Mouse (Mus musculus) left cerebral cortex, adult 9 months (tissue): ENCODE data around the gene Ppfibp2.
A peak's percentile ranks its signal among the peaks of the same experiment; 100 is the strongest.

ENCODE experiments used
- DNase-seq, 2 experiments: peaks; one replicate each; pipeline ENCODE4 v3.0.0; 2022; ENCODE audit warnings: low spot score in 2 of 2

Ppfibp2 gene

DNA sequence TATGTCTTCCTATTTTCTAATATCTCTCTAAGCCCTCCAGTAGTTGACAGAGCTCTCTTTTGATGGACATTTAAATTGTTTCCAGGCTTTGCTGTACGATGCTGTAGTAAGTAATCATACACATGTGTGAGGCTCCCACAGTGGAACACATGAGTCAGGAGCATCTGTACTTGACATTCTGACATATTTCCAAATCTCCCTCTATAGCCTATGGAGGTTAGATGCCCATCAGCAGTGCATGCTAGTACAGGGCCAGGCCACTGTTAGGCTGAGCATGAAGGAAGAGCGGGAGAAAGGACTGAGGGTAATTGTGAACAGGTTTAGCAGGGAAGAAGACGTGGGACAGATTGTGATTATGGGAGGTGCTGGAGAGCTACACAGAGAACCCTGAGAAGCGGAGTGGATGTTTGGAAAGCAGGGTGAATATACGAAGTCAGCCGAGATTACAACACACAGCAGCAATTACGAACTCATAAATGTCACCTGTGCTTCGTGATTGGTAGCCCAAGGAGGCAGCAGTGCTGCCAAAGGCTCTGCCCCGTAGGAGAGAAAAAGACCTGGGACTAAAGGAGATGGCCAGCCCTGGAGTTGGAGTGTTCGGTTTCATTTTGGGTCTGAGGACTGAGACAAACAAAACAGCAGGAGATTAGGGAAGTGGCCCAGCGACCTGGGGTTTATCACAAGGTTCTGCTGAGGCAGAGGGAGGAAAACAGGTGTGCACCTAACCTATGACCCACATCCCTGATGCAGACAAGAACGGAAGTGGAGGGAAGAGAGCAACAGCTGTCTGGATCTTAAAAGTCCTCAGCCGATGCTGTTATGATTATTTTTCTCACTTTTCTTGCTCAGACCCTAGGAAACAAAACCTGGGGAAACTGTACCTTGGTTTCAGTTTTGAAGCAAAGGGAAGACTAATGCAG is 107.7 kb downstream of the Ppfibp2 start:
- no peak for DNase-seq

DNA sequence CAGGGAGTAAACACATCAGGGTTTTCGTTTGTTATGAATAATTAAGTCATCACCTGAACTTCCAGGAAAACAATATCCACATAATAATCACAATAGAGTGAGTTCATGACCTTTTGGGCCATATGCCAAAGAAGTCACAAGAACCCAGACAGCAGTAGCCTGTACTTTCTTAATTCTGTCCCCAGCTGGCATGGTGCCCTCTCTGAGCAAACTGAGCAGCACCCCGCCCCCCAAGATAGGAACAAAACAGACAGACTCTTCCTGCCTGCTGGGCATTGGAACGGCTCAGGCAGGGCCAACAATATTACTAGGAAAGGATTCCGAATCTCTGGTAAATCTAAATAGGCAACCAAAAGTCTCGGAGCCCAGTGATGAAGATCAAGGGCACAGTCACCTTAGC is 110.9 kb downstream of the Ppfibp2 start:
- DNase-seq = no peak

DNA sequence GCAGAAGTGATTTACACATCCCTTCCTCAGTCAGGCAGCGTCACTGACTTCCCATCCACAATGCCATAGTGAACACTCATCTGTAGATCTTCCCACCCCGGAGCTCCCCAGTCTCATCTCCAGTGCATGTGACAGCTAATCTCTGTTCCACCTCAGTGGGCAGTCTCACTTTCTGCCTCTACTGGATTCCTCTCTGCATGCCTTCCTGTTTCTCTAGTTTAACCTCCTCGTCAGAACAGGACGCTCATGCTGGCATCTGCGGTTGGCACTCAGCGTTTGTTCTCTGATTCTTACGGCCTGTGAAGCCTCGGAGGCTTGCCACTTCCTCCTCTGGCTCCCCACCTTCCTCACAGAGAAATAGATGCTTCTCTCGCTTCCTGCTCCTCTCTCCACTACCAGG is 112.6 kb downstream of the Ppfibp2 start:
- DNase-seq = no peak

DNA sequence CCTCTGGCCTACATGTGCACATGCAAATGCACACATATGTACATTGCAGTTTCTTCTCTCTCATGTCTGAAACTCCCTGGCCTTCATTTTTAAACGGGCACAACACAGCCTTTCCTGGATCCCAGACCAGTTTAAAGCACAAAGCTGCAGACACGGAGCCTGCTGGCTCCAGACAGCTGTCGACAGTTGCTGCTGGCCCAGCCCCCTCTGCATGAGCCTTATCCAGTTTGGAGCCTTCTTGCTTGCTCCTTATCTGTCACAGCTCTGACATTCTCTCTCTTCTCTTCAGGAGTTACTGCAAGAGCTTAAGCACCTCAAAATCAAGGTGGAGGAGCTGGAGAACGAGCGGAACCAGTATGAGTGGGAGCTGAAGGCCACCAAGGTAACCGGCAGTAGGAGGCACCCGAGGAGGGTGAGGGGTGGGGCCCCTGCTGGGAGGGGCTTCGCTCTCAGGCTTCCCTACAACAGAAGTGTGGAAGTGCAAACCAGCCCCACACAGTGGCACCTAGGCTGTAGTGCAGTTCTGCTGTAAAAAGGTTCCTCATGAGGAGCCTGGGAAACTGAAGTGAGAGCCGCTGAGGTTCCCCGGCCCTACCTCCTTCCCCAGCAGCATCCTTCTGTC is 113.6 kb downstream of the Ppfibp2 start:
- DNase-seq = peak; percentile 38 to 67

DNA sequence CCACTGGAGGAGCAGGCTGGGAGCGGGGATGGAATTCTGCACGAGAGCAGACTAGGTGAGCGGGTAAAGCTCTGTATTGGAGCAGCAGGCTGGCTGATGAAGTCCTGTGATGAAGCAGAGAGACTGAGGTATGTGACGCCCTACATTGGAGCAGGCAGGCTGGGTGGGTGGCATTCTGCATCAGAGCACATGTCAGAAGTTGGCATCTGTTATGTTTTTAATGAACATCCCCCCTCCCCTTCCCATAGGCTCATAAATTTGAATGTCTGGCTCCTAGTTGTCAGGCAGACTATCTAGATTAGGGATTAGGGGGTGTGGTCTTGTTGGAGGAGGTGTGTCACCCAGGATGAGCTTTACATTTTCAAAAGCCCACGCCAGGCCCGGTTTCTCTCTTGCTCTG is 117.7 kb downstream of the Ppfibp2 start:
- no peak for DNase-seq

DNA sequence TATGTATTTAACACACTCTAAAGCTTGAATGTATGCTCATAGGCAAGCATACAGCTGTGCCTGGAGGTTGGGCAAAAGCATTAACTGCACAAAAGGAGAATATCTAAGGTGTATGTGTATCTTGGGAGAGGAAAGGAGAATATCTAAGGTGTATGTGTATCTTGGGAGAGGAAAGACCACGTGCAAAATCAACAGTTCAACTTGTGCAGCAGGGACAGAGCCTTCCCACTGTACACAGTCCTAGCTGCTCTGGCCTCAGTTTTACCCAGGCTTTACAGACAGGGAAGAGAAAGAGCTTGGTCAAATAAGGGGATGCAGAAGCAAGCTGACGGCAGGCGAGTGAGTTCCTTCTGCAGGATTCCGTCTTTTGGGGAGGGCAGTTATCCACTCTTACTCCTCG is 119.1 kb downstream of the Ppfibp2 start:
- DNase-seq = no peak

DNA sequence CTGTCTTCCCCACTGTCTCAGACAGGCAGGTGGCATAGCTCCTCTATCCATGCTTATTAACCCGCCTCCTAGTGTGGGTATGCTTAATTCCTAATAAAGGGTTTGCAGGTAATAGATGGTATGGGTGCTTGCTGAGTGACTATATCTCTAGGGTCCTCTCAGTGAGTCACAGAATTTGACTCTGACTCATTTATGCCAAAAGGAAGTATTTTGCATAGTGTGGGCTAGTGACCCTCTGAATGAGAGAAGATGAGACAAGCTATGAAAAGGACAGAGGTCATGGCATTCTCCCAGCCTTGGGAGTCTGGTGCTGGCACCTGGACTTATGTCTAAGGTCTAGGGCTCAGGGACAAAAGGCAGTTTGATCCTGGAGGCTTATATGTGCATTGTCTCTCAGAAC is 125.8 kb downstream of the Ppfibp2 start:
- DNase-seq = no peak

DNA sequence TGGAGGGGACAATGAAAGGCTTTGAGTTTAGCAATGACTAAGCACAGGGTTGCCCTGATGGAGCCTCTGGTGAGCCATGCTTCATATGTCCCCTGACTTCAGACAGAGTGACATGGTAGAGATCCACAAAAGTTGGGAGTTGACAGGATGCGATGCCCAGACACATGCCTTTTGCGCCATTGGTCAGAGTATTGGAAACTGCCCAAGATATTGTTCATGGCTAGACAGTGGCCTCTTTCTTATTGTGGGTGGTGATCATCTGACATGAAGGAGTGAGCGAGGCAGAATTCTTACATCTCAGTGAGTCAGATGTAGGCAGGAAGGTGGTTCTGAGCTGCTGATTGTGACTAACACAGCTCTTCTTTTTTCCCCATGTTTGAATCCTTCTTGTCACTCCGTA is 127.5 kb downstream of the Ppfibp2 start:
- no peak for DNase-seq

DNA sequence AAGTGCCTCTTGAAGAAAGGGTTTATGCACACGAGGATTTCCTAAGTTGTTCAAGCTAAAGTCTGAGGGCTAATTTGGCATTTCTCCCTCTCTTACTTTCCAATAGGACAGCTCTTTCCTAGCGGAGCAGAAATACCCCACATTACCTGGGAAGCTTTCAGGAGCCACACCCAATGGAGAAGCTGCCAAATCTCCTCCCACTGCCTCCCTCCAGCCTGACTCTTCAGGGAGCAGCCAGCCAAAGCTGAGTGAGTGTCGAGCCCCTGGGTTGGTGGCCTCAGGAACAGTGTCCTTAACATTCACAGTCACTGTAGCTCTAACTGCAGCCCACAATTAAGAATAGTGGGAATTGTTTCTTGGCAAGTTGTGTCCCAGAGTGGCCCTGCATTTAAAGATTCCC is 132.5 kb downstream of the Ppfibp2 start:
- DNase-seq = no peak

DNA sequence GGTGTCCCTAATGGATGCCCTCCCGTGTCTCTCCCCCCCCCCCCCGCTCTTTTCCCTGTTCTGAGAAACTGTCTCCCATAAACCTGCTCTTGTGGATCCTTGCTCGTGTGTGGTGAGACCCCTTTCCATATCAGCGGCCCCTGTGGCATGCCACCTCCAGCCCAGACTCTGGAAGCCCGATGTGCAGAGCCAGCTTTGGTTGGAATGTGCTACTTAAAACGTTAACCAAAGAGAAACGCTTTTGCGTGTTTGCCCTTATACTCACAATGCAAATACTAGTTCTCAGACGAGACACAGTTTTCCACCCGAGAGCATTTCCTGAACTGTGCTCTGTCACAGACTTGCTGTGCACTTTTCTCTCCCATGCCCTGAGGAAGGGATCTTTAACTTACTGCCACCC is 135.6 kb downstream of the Ppfibp2 start:
- DNase-seq = no peak

DNA sequence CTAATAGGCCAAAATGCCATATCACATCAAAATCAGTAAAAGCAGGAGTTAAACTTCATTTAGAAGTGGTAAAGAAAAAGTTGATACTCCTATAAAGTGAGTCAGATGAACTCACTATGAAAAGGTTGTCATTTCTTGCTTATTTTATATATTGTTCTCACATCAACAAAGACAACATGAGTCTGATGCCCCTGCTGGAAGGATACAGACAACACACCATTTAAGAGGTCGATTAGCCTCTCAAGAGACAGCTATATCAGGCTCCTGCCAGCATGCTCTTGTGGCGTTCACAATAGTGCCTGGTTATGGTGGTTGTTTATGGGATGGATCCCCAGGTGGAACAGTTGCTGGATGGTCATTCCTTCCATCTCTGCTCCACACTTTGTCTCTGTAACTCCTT is 138.2 kb downstream of the Ppfibp2 start:
- DNase-seq = no peak

DNA sequence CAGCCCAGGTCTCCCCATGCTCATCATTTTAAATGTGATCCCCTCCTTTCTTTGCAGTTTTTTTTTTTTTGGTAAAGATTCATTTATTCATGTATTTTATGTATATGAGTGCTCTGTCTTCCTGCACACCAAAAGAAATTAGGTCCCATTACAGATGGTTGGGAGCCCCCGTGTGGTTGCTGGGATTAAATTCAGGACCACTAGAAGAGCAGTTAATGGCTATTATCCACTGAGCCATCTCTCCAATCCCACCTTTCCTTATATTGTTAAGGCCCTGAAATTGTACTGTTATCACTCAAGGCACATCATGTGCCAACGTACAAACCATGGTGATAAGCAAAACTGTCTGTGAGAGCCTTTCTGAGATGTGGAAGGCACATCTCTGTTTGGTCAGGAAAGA is 143.7 kb downstream of the Ppfibp2 start:
- peak in 1 of 2 experiments; percentile 49 for DNase-seq

DNA sequence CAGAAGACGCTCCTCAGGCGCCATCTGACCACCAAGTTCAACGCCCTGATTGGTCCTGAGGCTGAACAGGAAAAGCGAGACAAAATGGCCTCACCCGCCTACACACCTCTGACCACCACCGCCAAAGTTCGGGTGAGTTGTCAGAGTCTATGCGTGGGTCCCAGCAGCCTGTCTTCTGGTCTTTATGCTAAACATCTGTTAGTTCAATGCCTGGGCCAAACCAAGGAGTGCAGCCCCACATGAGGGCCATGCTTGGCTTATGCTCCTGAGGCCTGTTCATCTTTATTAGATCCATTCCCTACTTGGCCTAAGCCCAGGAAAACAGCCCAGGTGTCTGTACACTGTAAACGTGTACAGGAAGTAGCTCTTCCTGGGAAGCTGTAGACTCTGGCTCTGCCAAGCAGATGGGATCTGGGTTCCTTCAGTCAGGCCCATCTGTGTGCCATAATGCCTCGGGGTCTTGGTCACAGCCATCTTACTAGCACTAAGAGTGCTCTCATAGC is 148.0 kb downstream of the Ppfibp2 start:
- DNase-seq = no peak

DNA sequence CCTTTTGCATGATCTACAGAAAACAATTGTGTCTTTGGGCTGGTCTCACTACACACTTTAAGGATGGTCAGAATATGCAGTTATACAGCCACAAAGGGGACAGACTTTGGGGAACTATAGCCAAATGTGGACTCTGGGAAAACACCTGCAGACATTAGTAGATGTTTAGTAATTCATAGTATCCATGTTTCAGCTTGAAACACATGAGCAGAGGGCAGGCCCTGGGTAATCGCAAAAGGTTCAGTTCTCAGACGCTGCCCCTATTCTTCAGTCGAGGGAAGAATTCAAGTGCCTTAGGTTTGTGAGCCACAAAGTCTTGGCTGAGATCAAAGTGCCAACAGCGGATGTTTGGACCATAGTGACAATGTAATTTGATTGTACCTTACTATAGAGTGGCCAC is 149.4 kb downstream of the Ppfibp2 start:
- no peak for DNase-seq

DNA sequence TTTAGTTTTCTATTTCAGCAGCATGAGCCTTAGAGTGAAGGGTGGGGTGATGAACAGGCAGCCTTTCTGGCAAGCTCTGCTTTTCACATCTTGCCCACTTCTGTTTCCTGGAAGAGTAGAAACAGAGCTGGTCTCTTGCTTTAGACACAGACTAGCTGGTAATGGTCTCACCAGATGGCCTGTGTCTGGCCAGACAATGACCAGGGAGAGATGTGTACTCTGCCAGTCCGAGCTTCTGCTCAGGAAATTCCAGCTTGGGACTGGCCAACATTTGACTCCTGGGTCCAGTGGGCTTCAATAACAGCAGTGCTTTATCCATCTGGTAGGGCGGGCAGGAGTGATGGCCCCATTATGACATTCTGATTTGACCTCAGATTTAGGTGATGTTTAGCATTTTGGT is 150.1 kb downstream of the Ppfibp2 start:
- no peak for DNase-seq

DNA sequence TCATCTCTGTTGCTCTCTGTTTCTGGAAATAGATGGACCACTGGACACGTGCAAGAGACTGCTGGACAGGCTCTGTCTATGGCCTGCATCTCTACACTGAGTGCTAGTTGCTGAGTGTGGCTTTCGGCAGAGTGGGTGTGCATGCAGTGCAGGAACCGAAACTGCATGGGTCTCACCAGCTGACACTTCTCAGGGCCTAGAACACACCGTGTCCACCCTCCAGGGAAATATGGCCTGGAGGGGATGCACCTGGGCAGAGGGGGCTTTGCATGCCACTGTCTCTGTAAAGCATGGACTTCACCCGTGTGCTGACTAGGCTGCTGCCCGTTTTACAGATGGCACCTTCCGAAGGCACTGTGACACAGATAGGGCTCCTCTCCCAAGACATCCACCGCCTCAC is 151.0 kb downstream of the Ppfibp2 start:
- no peak for DNase-seq

DNA sequence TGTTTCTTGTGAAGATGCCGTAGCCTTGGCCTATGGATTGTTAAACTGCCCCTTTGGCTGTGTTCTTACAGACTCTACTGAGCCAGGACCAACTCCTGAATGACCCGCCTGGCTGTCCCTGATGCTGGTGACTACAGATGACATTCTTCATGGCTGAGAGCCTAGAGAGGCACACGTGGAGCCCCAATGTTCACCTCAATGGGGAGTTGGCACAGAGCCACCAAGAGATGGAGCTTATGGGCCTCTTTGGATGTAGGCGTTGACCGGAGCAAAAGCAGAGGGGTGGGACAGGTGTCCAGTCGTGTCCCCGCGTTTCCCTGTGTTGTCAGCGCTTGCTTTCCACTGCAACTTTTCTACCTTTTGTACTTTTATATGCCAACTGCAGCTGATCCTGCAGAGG is 152.5 kb downstream of the Ppfibp2 start:
- DNase-seq = no peak

DNA sequence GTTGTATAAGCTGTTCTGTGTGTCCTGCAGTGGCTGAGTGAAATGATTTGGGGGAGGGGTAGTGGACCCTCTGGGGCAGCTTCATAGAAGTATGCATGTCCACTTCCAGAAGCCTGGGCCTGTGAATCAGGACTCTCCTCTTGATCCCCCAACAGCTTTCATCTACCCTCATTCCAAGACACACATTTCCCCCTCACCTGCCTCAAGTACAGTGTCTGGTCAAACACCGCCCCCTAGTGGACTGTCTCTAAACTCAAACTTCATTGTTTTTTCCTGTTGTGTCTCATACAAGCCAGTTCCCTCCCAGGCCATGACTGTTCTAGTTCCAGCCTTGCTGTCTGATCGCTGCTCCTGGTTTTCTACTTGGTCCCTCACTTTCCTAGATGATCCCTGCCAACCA is 152.9 kb downstream of the Ppfibp2 start:
- peak in 1 of 2 experiments; percentile 45 for DNase-seq

DNA sequence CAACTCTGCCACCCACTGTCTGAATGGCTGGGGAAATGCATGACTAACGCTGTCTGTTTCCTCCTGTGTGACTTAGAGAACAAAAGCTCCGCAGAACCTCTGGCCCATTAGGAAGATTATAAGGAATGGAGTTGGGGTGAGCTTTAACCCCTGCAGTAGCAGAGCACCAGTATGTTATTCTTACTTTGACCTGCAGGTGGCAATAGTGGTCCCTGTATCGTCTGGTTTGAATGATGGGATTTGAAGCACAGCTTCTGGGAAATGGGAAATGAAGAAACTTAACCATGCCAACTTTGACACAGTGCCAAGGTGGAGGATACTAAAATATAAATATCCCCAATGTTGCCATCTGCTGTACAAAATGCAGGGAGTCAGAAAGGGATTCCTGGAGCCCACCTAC is 154.3 kb downstream of the Ppfibp2 start:
- peak in 1 of 2 experiments; percentile 49 for DNase-seq

DNA sequence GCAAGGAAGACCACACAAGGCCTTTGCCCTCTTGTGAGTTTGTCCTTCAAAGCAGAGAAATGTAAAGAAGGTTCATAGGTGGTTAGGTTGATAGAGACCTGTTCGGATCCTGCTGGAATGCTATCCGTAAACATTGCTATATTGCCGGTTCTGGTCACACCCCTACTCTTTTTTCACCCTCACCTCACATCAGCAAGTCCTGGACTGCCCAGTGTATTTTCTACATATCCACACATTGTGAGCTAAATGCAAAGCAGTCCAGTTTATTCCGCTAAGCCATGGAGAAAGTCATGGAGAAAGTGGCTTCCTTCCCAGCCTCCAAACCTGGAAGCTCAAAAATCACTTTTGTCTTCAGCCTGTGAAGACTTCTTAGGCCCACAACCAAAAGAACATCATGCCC is 154.7 kb downstream of the Ppfibp2 start:
- DNase-seq = no peak

DNA sequence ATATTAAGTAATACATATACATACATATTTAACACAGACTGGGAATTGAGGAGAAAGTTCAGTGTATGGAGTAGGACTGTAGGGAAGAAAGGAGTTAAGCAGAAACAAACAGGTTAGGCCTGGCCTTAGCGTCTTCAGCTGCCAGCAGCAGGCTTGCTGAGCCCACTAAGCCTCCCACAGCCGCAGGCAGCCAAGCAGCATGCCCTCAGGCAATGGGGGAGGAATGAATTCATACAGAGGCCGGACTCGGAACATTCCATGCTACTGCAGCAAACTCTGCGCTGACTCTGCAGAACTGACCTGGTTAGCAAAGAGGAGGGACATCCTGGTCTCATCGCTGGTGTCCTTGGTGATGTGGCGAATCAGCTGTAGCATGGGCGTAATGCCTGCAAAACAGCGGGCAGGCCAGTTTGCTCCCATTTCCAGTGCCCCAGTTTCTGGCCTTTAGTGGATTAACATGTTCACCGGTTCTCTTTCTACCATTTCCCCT is 157.1 kb downstream of the Ppfibp2 start:
- DNase-seq = no peak

DNA sequence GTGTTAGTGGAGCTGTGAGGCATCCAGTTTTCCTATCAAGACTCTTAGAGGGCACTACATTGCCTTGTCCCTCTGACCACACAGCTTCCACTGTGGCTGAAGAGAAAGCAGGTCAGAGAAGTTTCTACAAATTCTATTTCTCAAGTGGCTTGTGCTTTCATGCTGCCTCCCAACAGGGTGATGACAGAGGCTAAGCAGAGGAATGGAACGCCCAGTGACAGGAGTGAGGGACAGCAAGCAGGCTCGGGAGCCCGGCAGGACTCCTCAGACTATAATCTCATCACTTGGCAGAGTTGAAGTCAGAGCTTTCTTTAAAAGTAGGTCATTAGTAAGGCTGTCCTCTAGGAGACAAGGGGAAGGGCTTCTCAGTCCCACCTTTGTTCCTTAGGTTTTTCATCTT is 160.9 kb downstream of the Ppfibp2 start:
- no peak for DNase-seq

DNA sequence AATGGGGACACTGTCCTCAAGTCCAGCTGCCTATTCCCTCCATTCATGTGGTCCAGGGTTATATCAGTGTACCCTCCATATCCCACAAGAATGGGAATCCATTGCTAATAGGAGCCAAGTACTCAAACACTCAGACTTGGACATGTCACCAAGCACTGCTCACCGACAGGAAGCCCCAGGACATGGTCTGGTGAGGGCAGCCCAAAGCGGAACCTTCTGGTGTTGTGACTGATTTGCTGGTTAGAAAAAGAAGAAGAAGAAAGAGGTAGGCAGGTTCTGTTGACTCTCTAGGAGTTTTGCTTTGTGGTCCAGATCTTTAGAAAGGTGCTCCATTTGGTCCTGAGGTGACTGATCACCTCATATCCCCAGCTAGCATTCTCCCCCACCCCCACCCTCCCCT is 161.7 kb downstream of the Ppfibp2 start:
- DNase-seq = no peak
